Mouse (Mus musculus) large intestine, adult 2 months (tissue): ENCODE data around the gene Lrtm2. TPM values are rescaled to one million over a fixed set of nuclear protein-coding genes. Genes with fewer than 3 reads are reported as not detected.

ENCODE experiments used
- DNase-seq: peaks from one replicate; pipeline ENCODE4 v3.0.0-alpha.2; 2012; ENCODE audit warnings: low read depth, low spot score
- WGBS: fragments of 180-500 bp; shearing (Covaris S2); methylation state at CpG from one replicate; pipeline ENCODE4 v1.1.7; 2018; 5-methylcytosine and 5-hydroxymethylcytosine counted together
- polyA plus RNA-seq: library from polyadenylated mRNA; depleted of rRNA; stranded (reverse); fragments of >200 nt; gene quantifications from 2 replicates; pipeline ENCODE4 v1.2.3, GENCODE M21; 2012; rRNA removed

Gene Lrtm2
- polyA plus RNA-seq, 1 experiment, result 0.05 TPM

DNA sequence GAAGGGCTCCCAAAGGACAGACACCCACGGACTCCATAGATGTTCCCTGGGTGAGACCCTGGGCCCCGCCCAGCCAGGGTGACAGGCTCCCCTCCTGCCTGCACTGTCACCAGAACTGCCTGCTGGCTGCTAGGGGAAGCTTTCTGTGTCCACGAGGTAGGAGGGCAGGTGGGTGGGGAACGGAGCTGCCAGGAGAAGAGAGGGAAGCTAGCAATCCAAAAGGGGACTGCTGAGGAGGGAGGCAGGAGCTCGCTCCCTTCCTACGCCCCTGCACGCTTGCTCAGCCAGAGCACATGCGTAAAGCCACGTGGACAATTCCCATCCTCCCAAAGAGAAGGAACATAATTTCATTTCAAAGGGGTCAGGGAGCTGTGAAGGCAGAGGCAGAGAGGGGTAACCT is 20.4 kb downstream of the Lrtm2 start:
- DNase-seq, result no peak
- 47% methylated on average over 9 of the region's 9 CpGs for WGBS

- WGBS, result 64% methylated on average over 10 of the region's 10 CpGs
Observed at GRCm38 (mm10) chr6:119307867-119308413, 22.6 kb downstream of the Lrtm2 start.

GRCm38 (mm10) chr6:119303331-119303730 is 27.2 kb downstream of the Lrtm2 start:
- WGBS, result 82% methylated on average over 6 of the region's 6 CpGs
- no peak for DNase-seq

More at GRCm38 (mm10) chr6:119307867-119308413, 22.6 kb downstream of the Lrtm2 start:
- no peak for DNase-seq

DNA sequence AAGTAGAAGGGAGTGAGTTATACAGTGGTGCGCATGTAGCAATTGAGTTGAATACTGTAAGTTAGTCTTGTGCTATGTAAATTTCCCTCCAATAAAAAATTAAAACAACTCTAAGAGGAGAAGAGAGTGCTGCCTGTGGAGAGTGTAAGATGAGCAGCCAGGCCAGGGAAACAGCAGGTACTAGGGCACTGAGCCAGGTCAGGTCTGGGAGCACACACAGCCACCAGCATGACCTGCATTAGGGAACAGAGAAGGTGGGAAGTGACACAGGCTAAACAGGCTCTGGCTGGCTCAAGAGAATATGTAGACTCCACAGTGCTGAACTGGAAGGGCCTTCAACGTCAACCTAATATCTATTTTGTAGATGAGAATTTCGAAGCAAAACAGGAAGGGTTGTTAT is 29.3 kb downstream of the Lrtm2 start:
- no peak for DNase-seq
- 74% methylated on average over 3 of the region's 3 CpGs for WGBS

- no peak for DNase-seq
- WGBS, result 68% methylated on average over 9 of the region's 9 CpGs
Observed at GRCm38 (mm10) chr6:119280761-119281160, 49.8 kb downstream of the Lrtm2 start.

- DNase-seq, result no peak
- WGBS, result 74% methylated on average over 2 of the region's 2 CpGs
Observed at GRCm38 (mm10) chr6:119276713-119277112, 53.9 kb downstream of the Lrtm2 start.

Other genes starting within 250 kb of the Lrtm2 start
- 9.7 and 13.2 TPM in 2 replicates for gene Dcp1b, start 155.5 kb downstream of the Lrtm2 start, polyA plus RNA-seq
- 1.8 and 3.5 TPM in 2 replicates for gene Cacna1c, start 134.3 kb downstream of the Lrtm2 start, polyA plus RNA-seq
- 0.37 and 0.89 TPM in 2 replicates for gene Cacna2d4, start 94.2 kb downstream of the Lrtm2 start, polyA plus RNA-seq
- gene Adipor2, start 86.9 kb upstream of the Lrtm2 start, polyA plus RNA-seq, result 75.8 and 127 TPM in 2 replicates
- gene Fbxl14, start 148.9 kb upstream of the Lrtm2 start, polyA plus RNA-seq, result 47.0 and 54.4 TPM in 2 replicates
- gene Wnt5b, start 213.6 kb upstream of the Lrtm2 start, polyA plus RNA-seq, result 1.1 and 1.7 TPM in 2 replicates